Mouse (Mus musculus) left cerebral cortex, postnatal 36 days (tissue): ENCODE measurements around the gene Exoc3l4. TPM values are rescaled to one million over a fixed set of nuclear protein-coding genes. Genes with fewer than 3 reads are reported as not detected.

Source experiments
- DNase-seq, 2 experiments: peaks; one replicate each; pipeline ENCODE4 v3.0.0; 2021 to 2022; ENCODE audit warnings: low spot score in 2 of 2, mixed read lengths in 1 of 2
- intact Hi-C: fragments of 180-260 bp; cut with DNase I; formaldehyde crosslinking; loops from one replicate; pipeline ENCODE4 v1.15.1; 2025
- total RNA-seq, 2 experiments: library from RNA; stranded (reverse); gene quantifications; 2 replicates each; pipeline ENCODE4 v1.2.3; 2021

Exoc3l4 gene
- total RNA-seq, 2 experiments from 2014 or later, result 1.1 to 1.4 TPM

GRCm38 (mm10) chr12:111406622-111407021 is 10.2 kb upstream of the Exoc3l4 start, which contains the start of gene Lbhd2:
Lbhd2 (plus strand) TSS chr12:111406809.
- intact Hi-C loops, result no loop called here
- DNase-seq, result no peak

GRCm38 (mm10) chr12:111409583-111409982 is 7.2 kb upstream of the Exoc3l4 start:
- DNase-seq, result no peak
- intact Hi-C loops, result no loop called here

- intact Hi-C loops, result no loop called here
- no peak for DNase-seq
These were observed 5.0 kb upstream of the Exoc3l4 start for GRCm38 (mm10) chr12:111411631-111412355.

- intact Hi-C loops, result no loop called here
- no peak for DNase-seq
These were observed 4.1 kb upstream of the Exoc3l4 start for GRCm38 (mm10) chr12:111412581-111413284.

- DNase-seq, result peak; percentile 85
- intact Hi-C loops, result no loop called here
These were observed 3.5 kb upstream of the Exoc3l4 start for GRCm38 (mm10) chr12:111413300-111413699.

GRCm38 (mm10) chr12:111419918-111420317 is 3.1 kb downstream of the Exoc3l4 start:
- intact Hi-C loops, result loop anchor here (10.0 kb wide), 1 partner anchor 225 kb away; no protein-coding TSS in a partner anchor
- DNase-seq, result no peak

GRCm38 (mm10) chr12:111420946-111421709 is 4.3 kb downstream of the Exoc3l4 start:
- intact Hi-C loops, result loop anchor here (10.0 kb wide), 1 partner anchor 224 kb away; no protein-coding TSS in a partner anchor
- no peak for DNase-seq

GRCm38 (mm10) chr12:111422852-111423251 is 6.0 kb downstream of the Exoc3l4 start:
- DNase-seq, result no peak
- intact Hi-C loops, result loop anchor here (10.0 kb wide), 1 partner anchor 222 kb away; no protein-coding TSS in a partner anchor

GRCm38 (mm10) chr12:111423570-111424129 is 6.8 kb downstream of the Exoc3l4 start:
- intact Hi-C loops, result loop anchor here (10.0 kb wide), 1 partner anchor 221 kb away; no protein-coding TSS in a partner anchor
- no peak for DNase-seq

- intact Hi-C loops, result loop anchor here (10.0 kb wide), 1 partner anchor 220 kb away; no protein-coding TSS in a partner anchor
- DNase-seq, result no peak
These were observed 7.7 kb downstream of the Exoc3l4 start for GRCm38 (mm10) chr12:111424547-111424946.

GRCm38 (mm10) chr12:111425258-111425657 is 8.4 kb downstream of the Exoc3l4 start:
- intact Hi-C loops, result loop anchor here (10.0 kb wide), 1 partner anchor 220 kb away; no protein-coding TSS in a partner anchor
- peak; percentile 71 to 80 for DNase-seq

GRCm38 (mm10) chr12:111425789-111426460 is 9.1 kb downstream of the Exoc3l4 start:
- DNase-seq, result peak; percentile 87 to 89
- intact Hi-C loops, result loop anchor here (1.0 to 10.0 kb wide), 3 partner anchors 33 to 219 kb away; no protein-coding TSS in a partner anchor

GRCm38 (mm10) chr12:111427438-111428113 is 10.8 kb downstream of the Exoc3l4 start:
- DNase-seq, result no peak
- intact Hi-C loops, result loop anchor here (2.0 to 10.0 kb wide), 2 partner anchors 77 to 217 kb away; no protein-coding TSS in a partner anchor

GRCm38 (mm10) chr12:111428364-111428763 is 11.5 kb downstream of the Exoc3l4 start:
- no peak for DNase-seq
- intact Hi-C loops, result loop anchor here (10.0 kb wide), 1 partner anchor 216 kb away; no protein-coding TSS in a partner anchor

GRCm38 (mm10) chr12:111428961-111429911 is 12.4 kb downstream of the Exoc3l4 start:
- DNase-seq, result peak; percentile 43 to 44
- intact Hi-C loops, result loop anchor here (10.0 kb wide), 1 partner anchor 216 kb away; no protein-coding TSS in a partner anchor

GRCm38 (mm10) chr12:111430049-111430867 is 13.4 kb downstream of the Exoc3l4 start:
- intact Hi-C loops, result no loop called here
- peak in 1 of 2 experiments; percentile 16 for DNase-seq
